Mouse (Mus musculus) cerebellum, adult 2 months (tissue): ENCODE measurements at regions not wholly inside any gene's neighbourhood (a gene's known extent, or its start where the extent isn't known, plus 50 kb on each side); places are given as distances from the start of the nearest gene placed in this dataset.

Source experiments
- CTCF ChIP-seq: fragments of 200-500 bp; IDR thresholded peaks from 2 replicates; pipeline ENCODE4 v1.5.1; 2011; ENCODE audit warnings: low read depth, mild to moderate bottlenecking, control low read depth, low read length, moderate library complexity, borderline replicate concordance; ENCODE audit not compliant: insufficient read depth
- POLR2A ChIP-seq: fragments of 200-500 bp; IDR thresholded peaks from 2 replicates; pipeline ENCODE4 v1.6.1; 2011; ENCODE audit warnings: low read length, control low read depth, borderline replicate concordance; ENCODE audit not compliant: insufficient read depth

DNA sequence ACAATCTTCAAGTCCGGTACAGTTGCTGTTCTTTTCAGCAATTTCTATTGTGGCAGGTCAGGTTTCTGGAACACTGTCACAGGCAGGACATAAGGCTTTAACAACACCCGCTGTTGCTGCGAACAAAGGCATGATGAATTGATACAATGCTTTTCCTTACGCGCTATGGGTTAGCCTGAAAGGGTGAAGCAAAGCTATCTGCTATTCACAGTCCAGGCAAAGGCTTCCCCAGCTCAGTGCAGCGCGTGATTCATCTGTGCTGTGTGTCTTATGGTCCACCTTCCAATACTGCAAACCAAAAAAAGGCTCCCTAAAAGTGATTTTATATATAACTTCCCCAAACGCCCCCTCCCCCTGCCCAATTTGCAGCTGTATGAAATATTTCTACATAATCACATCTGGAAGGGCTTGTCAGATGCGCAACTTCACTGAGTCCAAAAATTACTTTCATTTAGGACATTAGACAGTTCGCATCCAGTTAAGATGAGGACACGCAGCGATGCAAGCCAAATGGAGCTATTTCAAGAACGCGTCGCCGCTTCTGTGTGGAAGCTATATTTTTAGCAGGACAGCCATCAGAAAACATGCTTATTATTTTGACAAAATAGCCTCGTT, 1044.3 kb downstream of the Robo2 start:
- no peak for TF ChIP-seq CTCF
- TF ChIP-seq POLR2A: no peak
